Mouse (Mus musculus): ENCODE measurements around the gene Nedd1. TPM values are rescaled to one million over a fixed set of nuclear protein-coding genes. Genes with fewer than 3 reads are reported as not detected.
A peak's percentile ranks its signal among the peaks of the same experiment; 100 is the strongest.

Gene Nedd1
- polyA plus RNA-seq (2016; fragmentation: Nextera tagmentation; extraction: Ambion mirVana) = 46.7 and 56.8 TPM in 2 replicates

DNA sequence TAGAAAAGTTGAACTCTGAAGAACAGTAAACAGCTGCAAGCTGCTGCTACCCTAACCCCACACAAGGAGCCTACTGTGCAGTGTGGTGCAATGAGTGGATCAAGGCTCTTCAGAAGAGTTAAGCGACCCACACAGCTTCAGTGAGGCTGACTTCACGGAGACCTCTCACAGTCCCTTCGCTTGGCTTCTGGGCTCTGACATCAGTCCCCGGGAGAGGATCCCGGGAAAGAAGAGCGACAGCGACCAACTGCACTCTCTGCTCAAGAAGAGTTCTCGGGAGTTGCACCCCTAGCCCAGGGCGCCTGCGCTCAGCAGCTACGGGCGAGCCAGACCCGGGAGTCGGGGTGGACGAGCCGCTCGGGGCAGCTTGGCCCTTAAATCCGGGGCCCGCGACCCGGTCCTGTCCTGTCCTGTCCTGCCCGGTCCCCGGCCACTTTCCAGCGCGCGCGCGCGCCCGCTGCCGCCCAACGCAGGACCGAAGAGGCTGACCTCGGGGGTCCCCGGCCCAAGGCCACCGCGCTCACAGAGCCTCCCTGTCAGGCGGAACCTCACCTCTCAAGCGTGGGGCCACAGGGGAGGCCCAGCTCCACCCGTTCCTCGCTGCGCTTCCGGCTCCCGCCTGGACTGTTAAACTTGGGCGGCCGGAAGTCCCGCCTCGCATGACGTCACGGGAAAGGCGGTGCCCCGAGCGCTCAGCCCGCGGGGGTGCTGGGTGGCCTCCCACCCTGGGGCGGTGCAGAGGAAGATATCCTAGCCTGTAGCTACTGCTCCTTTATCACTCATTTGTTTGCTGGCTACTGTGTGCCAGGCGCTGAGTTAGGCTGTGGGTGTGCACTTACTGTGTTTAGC is at the start of gene Nedd1:
Gene Nedd1 (minus strand): TSS at position 650 of the 849 bp plus-strand sequence.
- Histone ChIP-seq H3K4me3 (peak within 1 kb of the TSS; percentile 79), H3K9me3 (no peaks in the 10 kb centered on the region), H3K27ac (peak within 1 kb of the TSS; percentile 97), H3K4me1 (replicated peaks) (peaks cover 5% of the 10 kb centered on the region), H3K36me3 (peaks cover 21% of the 10 kb centered on the region), H3K27me3 (ENCODE audit: insufficient read depth, poor library complexity, severe bottlenecking) (no peaks in the 10 kb centered on the region)
- under 1% methylated on average over 57 of the region's 57 CpGs for WGBS
- peak; percentile 94 for DNase-seq (ENCODE audit: low spot score)

DNA sequence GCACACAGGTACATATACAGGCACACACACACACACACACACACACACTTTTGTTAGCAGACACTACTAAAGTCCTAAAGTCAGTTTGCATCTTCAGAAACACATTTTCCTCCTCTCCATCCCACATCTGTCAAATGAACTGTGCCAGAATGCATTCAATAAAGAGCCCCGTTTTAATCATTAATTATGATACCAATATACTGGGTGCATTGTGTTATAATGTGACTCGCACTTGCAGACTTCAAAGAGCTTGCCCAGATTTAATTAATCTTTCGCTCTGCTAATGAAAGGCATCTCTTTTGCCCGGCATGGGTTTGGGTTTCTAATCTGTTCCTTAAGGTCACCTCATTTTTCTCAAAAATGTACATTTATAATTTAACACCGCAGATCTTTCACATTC is 32.1 kb upstream of the Nedd1 start:
- H3K27ac ChIP-seq = no peak overlapping the region
- H3K27me3 ChIP-seq (ENCODE audit: insufficient read depth, poor library complexity, severe bottlenecking) = no peaks in the 10 kb centered on the region
- peaks cover 7% of the 10 kb centered on the region; the same call in 1 of the 2 replicates for H3K9me3 ChIP-seq
- no peak for DNase-seq (ENCODE audit: low spot score)
- H3K4me1 ChIP-seq (replicated peaks) = no peaks in the 10 kb centered on the region
- 95% methylated on average over 5 of the region's 5 CpGs for WGBS
- H3K36me3 ChIP-seq = no peaks in the 10 kb centered on the region
- no peak overlapping the region for H3K4me3 ChIP-seq

GRCm38 (mm10) chr10:92730339-92730738 is 8.1 kb upstream of the Nedd1 start:
- no peak overlapping the region for H3K4me3 ChIP-seq
- no peaks in the 10 kb centered on the region for H3K36me3 ChIP-seq
- no peak for DNase-seq (ENCODE audit: low spot score)
- H3K27ac ChIP-seq = no peak overlapping the region
- no peaks in the 10 kb centered on the region for H3K4me1 ChIP-seq (replicated peaks)
- WGBS = 90% methylated on average over 3 of the region's 3 CpGs
- no peaks in the 10 kb centered on the region for H3K27me3 ChIP-seq (ENCODE audit: insufficient read depth, poor library complexity, severe bottlenecking)
- no peaks in the 10 kb centered on the region for H3K9me3 ChIP-seq

DNA sequence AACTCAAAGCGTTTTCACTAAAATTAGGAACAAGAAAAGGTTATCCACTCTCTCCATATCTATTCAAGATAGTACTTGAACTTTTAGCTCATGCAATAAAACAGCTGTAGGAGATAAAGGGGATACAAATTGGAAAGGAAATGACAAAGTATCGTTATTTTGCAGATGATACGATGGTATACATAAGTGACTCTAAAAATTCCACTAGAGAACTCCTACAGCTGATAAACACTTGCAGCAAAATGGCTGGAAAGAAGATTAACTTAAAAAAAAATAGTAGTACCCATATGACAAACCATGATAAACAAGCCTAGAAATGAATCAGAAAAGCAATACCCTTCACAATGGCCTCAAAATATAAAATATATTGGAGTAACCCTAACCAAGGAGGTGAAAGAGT is 6.5 kb upstream of the Nedd1 start:
- Histone ChIP-seq H3K27ac (no peak overlapping the region), H3K27me3 (ENCODE audit: insufficient read depth, poor library complexity, severe bottlenecking) (no peaks in the 10 kb centered on the region), H3K4me3 (no peak overlapping the region), H3K4me1 (replicated peaks) (no peaks in the 10 kb centered on the region), H3K9me3 (no peaks in the 10 kb centered on the region), H3K36me3 (no peaks in the 10 kb centered on the region)
- WGBS = 94% methylated on average over 3 of the region's 3 CpGs
- no peak for DNase-seq (ENCODE audit: low spot score)

GRCm38 (mm10) chr10:92722620-92722988 is 384 bp upstream of the Nedd1 start:
- H3K36me3 ChIP-seq = peaks cover 15% of the 10 kb centered on the region
- H3K27me3 ChIP-seq (ENCODE audit: insufficient read depth, poor library complexity, severe bottlenecking) = no peaks in the 10 kb centered on the region
- WGBS = 49% methylated on average over 5 of the region's 5 CpGs
- H3K9me3 ChIP-seq = no peaks in the 10 kb centered on the region
- H3K4me3 ChIP-seq = peak overlapping the region; percentile 79
- DNase-seq (ENCODE audit: low spot score) = no peak
- H3K27ac ChIP-seq = peak overlapping the region; percentile 97
- peaks cover 5% of the 10 kb centered on the region for H3K4me1 ChIP-seq (replicated peaks)

DNA sequence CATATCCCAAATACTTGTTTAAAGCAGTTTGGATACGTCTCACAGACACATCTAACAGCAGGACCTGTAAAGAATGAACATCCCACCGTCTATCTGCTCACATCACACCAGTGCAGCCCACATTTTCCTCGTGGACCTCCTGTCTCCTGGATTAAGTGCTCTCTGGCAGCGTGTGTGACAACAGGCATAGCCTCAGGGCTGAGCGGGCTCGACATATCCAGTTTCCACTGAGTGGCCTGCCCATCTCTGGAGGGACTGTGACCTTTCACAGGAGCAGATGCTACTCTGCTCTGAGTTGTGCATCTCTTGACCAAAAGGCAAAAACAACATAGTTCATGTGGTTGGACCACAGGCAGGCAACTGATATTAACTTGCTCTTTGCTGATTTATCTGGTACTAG is 23.2 kb downstream of the Nedd1 start:
- no peak overlapping the region for H3K27ac ChIP-seq
- H3K27me3 ChIP-seq (ENCODE audit: insufficient read depth, poor library complexity, severe bottlenecking) = no peaks in the 10 kb centered on the region
- H3K36me3 ChIP-seq = peaks cover 79% of the 10 kb centered on the region
- WGBS = 75% methylated on average over 6 of the region's 6 CpGs
- no peak overlapping the region for H3K4me3 ChIP-seq
- DNase-seq (ENCODE audit: low spot score) = peak; percentile 26
- H3K9me3 ChIP-seq = no peaks in the 10 kb centered on the region
- H3K4me1 ChIP-seq (replicated peaks) = no peaks in the 10 kb centered on the region

- no peaks in the 10 kb centered on the region for H3K4me1 ChIP-seq (replicated peaks)
- 94% methylated on average over 4 of the region's 4 CpGs for WGBS
- no peaks in the 10 kb centered on the region for H3K9me3 ChIP-seq
- no peak for DNase-seq (ENCODE audit: low spot score)
- H3K27ac ChIP-seq = no peak overlapping the region
- H3K36me3 ChIP-seq = no peaks in the 10 kb centered on the region
- H3K27me3 ChIP-seq (ENCODE audit: insufficient read depth, poor library complexity, severe bottlenecking) = no peaks in the 10 kb centered on the region
- no peak overlapping the region for H3K4me3 ChIP-seq
These were observed 47.2 kb downstream of the Nedd1 start for GRCm38 (mm10) chr10:92675056-92675455.

- Histone ChIP-seq H3K27me3 (ENCODE audit: insufficient read depth, poor library complexity, severe bottlenecking) (no peaks in the 10 kb centered on the region), H3K27ac (no peak overlapping the region)
- 97% methylated on average over 4 of the region's 4 CpGs for WGBS
These were observed 50.3 kb downstream of the Nedd1 start for GRCm38 (mm10) chr10:92671906-92672305.

GRCm38 (mm10) chr10:92665287-92665686 is 56.9 kb downstream of the Nedd1 start:
- Histone ChIP-seq H3K9me3 (no peaks in the 10 kb centered on the region), H3K4me3 (no peak overlapping the region), H3K27me3 (ENCODE audit: insufficient read depth, poor library complexity, severe bottlenecking) (no peaks in the 10 kb centered on the region), H3K27ac (no peak overlapping the region), H3K36me3 (no peaks in the 10 kb centered on the region), H3K4me1 (replicated peaks) (no peaks in the 10 kb centered on the region)
- no peak for DNase-seq (ENCODE audit: low spot score)
- WGBS = 88% methylated on average over 5 of the region's 5 CpGs

More at GRCm38 (mm10) chr10:92671906-92672305, 50.3 kb downstream of the Nedd1 start:
- Histone ChIP-seq H3K36me3 (no peaks in the 10 kb centered on the region), H3K9me3 (no peaks in the 10 kb centered on the region), H3K4me3 (no peak overlapping the region), H3K4me1 (replicated peaks) (no peaks in the 10 kb centered on the region)
- no peak for DNase-seq (ENCODE audit: low spot score)

DNA sequence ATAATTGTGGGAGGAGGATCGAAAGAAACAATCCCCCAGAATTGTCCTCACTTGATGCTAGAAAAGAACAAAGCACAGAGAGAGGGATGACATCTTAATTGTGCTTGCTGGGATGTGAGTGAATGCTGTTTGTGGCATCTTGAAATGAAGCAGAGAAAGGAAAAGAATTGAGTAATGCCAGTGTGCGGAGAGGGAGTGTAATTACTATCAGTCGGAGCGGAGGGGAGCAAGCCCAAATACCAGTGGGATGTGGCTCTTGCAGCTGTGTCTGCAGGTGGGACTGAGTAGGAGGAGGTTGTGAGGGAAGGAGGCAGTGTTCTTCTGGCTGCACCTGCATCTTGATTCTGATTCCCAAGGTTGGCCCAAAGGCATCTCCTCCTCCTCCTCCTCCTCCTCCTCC is 69.0 kb downstream of the Nedd1 start:
- H3K9me3 ChIP-seq = no peaks in the 10 kb centered on the region
- no peak for DNase-seq (ENCODE audit: low spot score)
- peaks cover 11% of the 10 kb centered on the region for H3K4me1 ChIP-seq (replicated peaks)
- H3K36me3 ChIP-seq = no peaks in the 10 kb centered on the region
- no peaks in the 10 kb centered on the region for H3K27me3 ChIP-seq (ENCODE audit: insufficient read depth, poor library complexity, severe bottlenecking)
- H3K27ac ChIP-seq = peak overlapping the region; percentile 41; the same call in 1 of the 2 replicates
- 56% methylated on average over 4 of the region's 4 CpGs for WGBS
- no peak overlapping the region for H3K4me3 ChIP-seq

DNA sequence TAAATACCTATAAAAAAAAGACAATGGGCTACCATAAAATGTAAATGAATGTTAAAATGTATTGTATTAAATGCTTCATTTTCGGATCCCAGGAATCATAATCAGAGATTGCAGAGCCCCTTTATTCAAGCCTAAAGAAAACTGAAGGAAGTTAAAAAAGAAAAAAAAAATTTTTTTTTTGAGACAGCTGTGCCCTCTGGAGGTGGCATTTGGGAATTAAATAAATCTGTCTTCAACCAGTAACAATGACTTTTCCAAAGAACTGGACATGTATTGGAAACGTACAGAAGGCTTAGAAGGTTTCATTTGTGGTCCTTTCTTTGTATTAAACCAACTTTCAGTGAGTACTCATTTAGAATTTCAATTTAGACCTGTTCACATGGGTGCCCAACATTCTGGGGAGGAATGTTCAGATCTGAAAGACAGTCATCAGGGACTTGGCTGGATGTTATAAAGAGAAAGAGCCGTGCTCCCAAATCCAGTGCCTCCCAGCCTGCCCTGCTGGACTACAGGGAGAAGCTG is 69.8 kb downstream of the Nedd1 start:
- H3K27me3 ChIP-seq (ENCODE audit: insufficient read depth, poor library complexity, severe bottlenecking) = no peaks in the 10 kb centered on the region
- H3K36me3 ChIP-seq = no peaks in the 10 kb centered on the region
- H3K4me1 ChIP-seq (replicated peaks) = peaks cover 11% of the 10 kb centered on the region
- no peak overlapping the region for H3K4me3 ChIP-seq
- peak overlapping the region; percentile 72; the same call in 1 of the 2 replicates for H3K27ac ChIP-seq
- WGBS = 39% methylated on average over 3 of the region's 3 CpGs
- DNase-seq (ENCODE audit: low spot score) = no peak
- H3K9me3 ChIP-seq = no peaks in the 10 kb centered on the region

DNA sequence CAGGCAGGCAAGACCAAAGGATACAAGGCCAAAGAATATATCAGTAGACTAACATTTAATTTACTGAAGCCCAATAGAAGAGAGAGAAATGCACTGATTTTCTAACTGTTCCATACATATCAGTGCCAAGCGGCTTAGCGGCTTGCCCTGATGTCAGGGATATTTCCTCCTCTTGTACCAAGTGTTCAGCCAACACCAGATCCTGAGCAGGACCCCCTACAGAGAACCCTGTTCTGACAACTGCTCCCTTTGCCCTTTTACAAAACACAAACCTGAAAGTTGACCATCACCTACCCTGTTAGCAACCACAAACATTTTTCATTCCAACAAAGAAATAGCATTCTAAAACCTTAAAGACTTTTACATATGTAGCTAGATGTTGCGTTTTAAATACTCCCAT is 71.0 kb downstream of the Nedd1 start:
- Histone ChIP-seq H3K36me3 (no peaks in the 10 kb centered on the region), H3K4me1 (replicated peaks) (peaks cover 11% of the 10 kb centered on the region), H3K27me3 (ENCODE audit: insufficient read depth, poor library complexity, severe bottlenecking) (no peaks in the 10 kb centered on the region), H3K4me3 (no peak overlapping the region), H3K9me3 (no peaks in the 10 kb centered on the region), H3K27ac (0 out of 2 replicates have a peak overlapping the region, but pooled peaks have one; percentile 12)
- WGBS = 93% methylated on average over 3 of the region's 3 CpGs
- DNase-seq (ENCODE audit: low spot score) = no peak

- H3K27ac ChIP-seq = peak overlapping the region; percentile 53
These were observed 73.1 kb downstream of the Nedd1 start for GRCm38 (mm10) chr10:92649096-92649495.

More at GRCm38 (mm10) chr10:92649096-92649495, 73.1 kb downstream of the Nedd1 start:
- 40% methylated on average over 8 of the region's 8 CpGs for WGBS
- H3K4me3 ChIP-seq = no peak overlapping the region
- H3K36me3 ChIP-seq = no peaks in the 10 kb centered on the region
- H3K4me1 ChIP-seq (replicated peaks) = peaks cover 17% of the 10 kb centered on the region
- H3K27me3 ChIP-seq (ENCODE audit: insufficient read depth, poor library complexity, severe bottlenecking) = no peaks in the 10 kb centered on the region
- DNase-seq (ENCODE audit: low spot score) = no peak
- H3K9me3 ChIP-seq = no peaks in the 10 kb centered on the region

Measured in hindbrain, embryonic 10.5 days (tissue).